Mouse (Mus musculus) forebrain, embryonic 16.5 days (tissue): ENCODE data around the gene Lenep. TPM values are rescaled to one million over a fixed set of nuclear protein-coding genes. Genes with fewer than 3 reads are reported as not detected.
"Not testable (repeated sequence)": the region's sequence is repeated elsewhere in the genome, so short reads cannot be mapped to it uniquely, and the experiment has no call there.

Experiments used
- ATAC-seq: fragments of 200-750 bp; cut with Nextera tagmentation; 2 replicates; pipeline ENCODE4 v1.8.0; 2017; ENCODE audit warnings: mild to moderate bottlenecking, moderate library complexity
- H3K27ac ChIP-seq: fragments of 300-500 bp; sonication (generic); 2 replicates; pipeline ENCODE4 v1.5.1; 2014; ENCODE audit warnings: low read length, control low read depth
- H3K27me3 ChIP-seq: fragments of 300-500 bp; sonication (generic); replicated peaks from 2 replicates; pipeline ENCODE4 v1.6.1; 2014; ENCODE audit warnings: low read length; ENCODE audit not compliant: control insufficient read depth, insufficient read depth
- H3K36me3 ChIP-seq: fragments of 300-500 bp; sonication (generic); 2 replicates; pipeline ENCODE4 v1.6.1; 2014; ENCODE audit not compliant: control insufficient read depth, insufficient read depth
- H3K4me1 ChIP-seq: fragments of 300-500 bp; sonication (generic); replicated peaks from 2 replicates; pipeline ENCODE4 v1.6.1; 2014; ENCODE audit warnings: low read length; ENCODE audit not compliant: control insufficient read depth, insufficient read depth
- H3K4me2 ChIP-seq: fragments of 300-500 bp; sonication (generic); 2 replicates; pipeline ENCODE4 v1.6.1; 2014; ENCODE audit warnings: mild to moderate bottlenecking, low read length, control low read depth
- H3K4me3 ChIP-seq: fragments of 300-500 bp; sonication (generic); replicated peaks from 2 replicates; pipeline ENCODE4 v1.5.1; 2014; ENCODE audit warnings: mild to moderate bottlenecking, low read length, control low read depth
- H3K9ac ChIP-seq: fragments of 300-500 bp; sonication (generic); replicated peaks from 2 replicates; pipeline ENCODE4 v1.6.1; 2014; ENCODE audit warnings: low read depth, low read length, control low read depth
- H3K9me3 ChIP-seq: fragments of 300-500 bp; sonication (generic); 2 replicates; pipeline ENCODE4 v1.6.1; 2016; ENCODE audit warnings: low read length; ENCODE audit not compliant: control insufficient read depth
- WGBS: fragments of 180-500 bp; shearing (Covaris S2); extraction: QIAGEN DNeasy Blood & Tissue Kit; methylation state at CpG from one replicate; pipeline ENCODE4 v1.1.7; 2014; 5-methylcytosine and 5-hydroxymethylcytosine counted together
- polyA plus RNA-seq: library from polyadenylated mRNA; unstranded; fragments of >200 nt; fragmentation: Nextera tagmentation; extraction: Ambion mirVana; gene quantifications from 2 replicates; pipeline ENCODE4 v1.2.1, GENCODE M21; 2015

Gene Lenep
- polyA plus RNA-seq, 1 experiment from 2014 or later: 0.77 TPM

- no peak overlapping the region for H3K9ac ChIP-seq
- no peak overlapping the region for H3K4me2 ChIP-seq
- no peak for ATAC-seq
- H3K4me1 ChIP-seq: peaks cover 24% of the 10 kb centered on the region
- no peak overlapping the region for H3K27ac ChIP-seq
- no peaks in the 10 kb centered on the region for H3K27me3 ChIP-seq
- no peaks in the 10 kb centered on the region for H3K9me3 ChIP-seq
- H3K4me3 ChIP-seq: no peak overlapping the region
- 0 out of 2 replicates have a peak, but pooled peaks cover 11% of the 10 kb centered on the region for H3K36me3 ChIP-seq
- 89% methylated on average over 8 of the region's 8 CpGs for WGBS
Observed at GRCm38 (mm10) chr3:89432606-89433005, 30.0 kb upstream of the Lenep start.

DNA sequence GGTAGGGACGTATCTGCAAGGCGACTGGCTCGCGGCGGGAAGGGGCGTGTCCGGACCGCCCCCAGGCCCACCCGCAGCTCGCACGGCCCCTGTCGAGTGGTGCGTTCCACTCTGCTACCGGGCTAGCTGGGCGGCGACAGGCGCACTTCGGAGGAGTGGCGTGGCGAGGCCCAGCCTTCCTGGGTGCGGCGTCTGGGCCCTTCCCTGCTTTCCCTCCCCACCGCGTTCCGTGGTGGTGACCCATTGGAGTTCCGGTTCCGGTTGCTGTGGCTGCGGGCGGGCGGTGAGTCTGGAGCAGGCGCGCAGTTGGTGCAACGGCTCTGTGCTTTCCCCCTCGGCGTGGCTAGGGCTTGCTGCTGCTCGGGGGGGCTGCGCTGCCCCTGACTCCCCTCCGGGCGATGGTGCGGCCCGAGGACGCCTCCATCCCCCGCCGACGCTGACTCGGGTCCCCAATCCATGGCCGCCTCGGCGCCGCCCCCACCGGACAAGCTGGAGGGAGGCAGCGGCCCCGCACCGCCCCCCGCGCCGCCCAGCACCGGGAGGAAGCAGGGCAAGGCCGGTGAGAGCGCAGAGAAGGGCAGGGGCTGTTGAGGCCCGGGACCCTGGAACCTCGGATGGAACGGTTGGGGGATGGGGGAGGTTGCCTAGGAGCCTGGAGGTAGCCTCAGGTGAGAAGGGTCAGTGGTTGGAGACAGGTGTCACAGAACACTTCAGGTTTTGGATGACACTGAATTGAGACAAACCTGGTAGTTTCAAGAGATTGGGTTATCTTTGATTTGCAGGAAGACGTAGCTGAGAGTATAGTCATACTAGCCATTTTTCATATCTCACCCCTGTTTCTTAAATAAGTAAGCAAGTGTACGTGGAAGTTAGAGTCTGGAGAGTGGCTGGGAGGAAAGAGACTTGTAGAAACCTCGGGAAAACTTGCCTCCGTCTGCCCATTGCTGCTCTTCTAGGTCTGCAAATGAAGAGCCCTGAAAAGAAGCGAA lies 27.9 kb upstream of the Lenep start, which contains the start of gene Pygo2:
Pygo2 (plus strand) TSS at position 44 of the 989 bp plus-strand sequence.
- H3K9ac ChIP-seq: peak within 1 kb of the TSS; percentile 94
- peak within 1 kb of the TSS; percentile 74 for H3K4me3 ChIP-seq
- peak; percentile 99 for ATAC-seq
- H3K36me3 ChIP-seq: 0 out of 2 replicates have a peak, but pooled peaks cover 11% of the 10 kb centered on the region
- peak within 1 kb of the TSS; percentile 66 for H3K4me2 ChIP-seq
- peak within 1 kb of the TSS; percentile 86 for H3K27ac ChIP-seq
- H3K4me1 ChIP-seq: peaks cover 18% of the 10 kb centered on the region
- H3K27me3 ChIP-seq: no peaks in the 10 kb centered on the region
- 2% methylated on average over 68 of the region's 68 CpGs for WGBS
- no peaks in the 10 kb centered on the region for H3K9me3 ChIP-seq

GRCm38 (mm10) chr3:89429021-89429420 lies 26.4 kb upstream of the Lenep start:
- not testable (repeated sequence) for ATAC-seq, H3K4me2 ChIP-seq

DNA sequence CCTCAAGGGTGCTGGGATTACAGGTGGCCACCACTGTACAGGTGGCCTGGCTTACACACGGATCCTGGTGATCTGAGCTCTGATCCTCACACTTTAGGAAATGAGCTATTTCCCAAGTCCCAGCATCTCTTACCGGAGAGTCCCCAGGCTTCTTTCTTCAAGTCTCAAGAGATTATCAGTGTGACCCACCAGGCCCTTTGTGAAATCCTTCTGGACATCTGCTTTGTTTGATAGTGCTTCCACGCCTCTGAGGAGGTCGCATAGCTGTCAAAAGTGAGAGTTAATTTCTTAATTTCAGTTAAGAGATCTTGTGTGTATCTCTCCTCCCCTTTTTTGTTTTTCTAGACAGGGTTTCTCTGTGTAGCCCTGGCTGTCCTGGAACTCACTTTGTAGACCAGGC lies 23.3 kb upstream of the Lenep start:
- no peak for ATAC-seq
- no peak overlapping the region for H3K9ac ChIP-seq
- no peaks in the 10 kb centered on the region for H3K36me3 ChIP-seq
- H3K9me3 ChIP-seq: no peaks in the 10 kb centered on the region
- H3K27ac ChIP-seq: no peak overlapping the region
- no peaks in the 10 kb centered on the region for H3K27me3 ChIP-seq
- no peak overlapping the region for H3K4me3 ChIP-seq
- H3K4me2 ChIP-seq: no peak overlapping the region
- 88% methylated on average over 4 of the region's 4 CpGs for WGBS
- peaks cover 13% of the 10 kb centered on the region for H3K4me1 ChIP-seq

More at GRCm38 (mm10) chr3:89429021-89429420, 26.4 kb upstream of the Lenep start:
- H3K27ac ChIP-seq, H3K27me3 ChIP-seq, H3K36me3 ChIP-seq, H3K9ac ChIP-seq, H3K9me3 ChIP-seq, H3K4me3 ChIP-seq: not testable (repeated sequence)
- peaks cover 15% of the 10 kb centered on the region for H3K4me1 ChIP-seq
- 95% methylated on average over 6 of the region's 7 CpGs for WGBS

- ATAC-seq: no peak
- H3K9ac ChIP-seq: no peak overlapping the region
- H3K36me3 ChIP-seq: no peaks in the 10 kb centered on the region
- H3K27ac ChIP-seq: no peak overlapping the region
- H3K4me1 ChIP-seq: peaks cover 12% of the 10 kb centered on the region
- H3K9me3 ChIP-seq: no peaks in the 10 kb centered on the region
- H3K4me2 ChIP-seq: no peak overlapping the region
- 86% methylated on average over 5 of the region's 5 CpGs for WGBS
- no peaks in the 10 kb centered on the region for H3K27me3 ChIP-seq
- H3K4me3 ChIP-seq: no peak overlapping the region
Observed at GRCm38 (mm10) chr3:89425141-89425525, 22.5 kb upstream of the Lenep start.

GRCm38 (mm10) chr3:89424416-89425140 lies 22.0 kb upstream of the Lenep start:
- WGBS: 93% methylated on average over 5 of the region's 5 CpGs
- H3K4me2 ChIP-seq: no peak overlapping the region
- no peaks in the 10 kb centered on the region for H3K27me3 ChIP-seq
- H3K27ac ChIP-seq: no peak overlapping the region
- ATAC-seq: no peak
- peaks cover 14% of the 10 kb centered on the region for H3K4me1 ChIP-seq
- no peak overlapping the region for H3K9ac ChIP-seq
- H3K36me3 ChIP-seq: no peaks in the 10 kb centered on the region
- no peak overlapping the region for H3K4me3 ChIP-seq
- no peaks in the 10 kb centered on the region for H3K9me3 ChIP-seq

- H3K4me3 ChIP-seq: no peak overlapping the region
- 75% methylated on average over 6 of the region's 6 CpGs for WGBS
- peaks cover 20% of the 10 kb centered on the region for H3K4me1 ChIP-seq
- no peak overlapping the region for H3K9ac ChIP-seq
- no peaks in the 10 kb centered on the region for H3K9me3 ChIP-seq
- H3K27me3 ChIP-seq: no peaks in the 10 kb centered on the region
- no peaks in the 10 kb centered on the region for H3K36me3 ChIP-seq
- no peak overlapping the region for H3K27ac ChIP-seq
- no peak for ATAC-seq
- H3K4me2 ChIP-seq: no peak overlapping the region
Observed at GRCm38 (mm10) chr3:89422556-89423205, 20.1 kb upstream of the Lenep start.

DNA sequence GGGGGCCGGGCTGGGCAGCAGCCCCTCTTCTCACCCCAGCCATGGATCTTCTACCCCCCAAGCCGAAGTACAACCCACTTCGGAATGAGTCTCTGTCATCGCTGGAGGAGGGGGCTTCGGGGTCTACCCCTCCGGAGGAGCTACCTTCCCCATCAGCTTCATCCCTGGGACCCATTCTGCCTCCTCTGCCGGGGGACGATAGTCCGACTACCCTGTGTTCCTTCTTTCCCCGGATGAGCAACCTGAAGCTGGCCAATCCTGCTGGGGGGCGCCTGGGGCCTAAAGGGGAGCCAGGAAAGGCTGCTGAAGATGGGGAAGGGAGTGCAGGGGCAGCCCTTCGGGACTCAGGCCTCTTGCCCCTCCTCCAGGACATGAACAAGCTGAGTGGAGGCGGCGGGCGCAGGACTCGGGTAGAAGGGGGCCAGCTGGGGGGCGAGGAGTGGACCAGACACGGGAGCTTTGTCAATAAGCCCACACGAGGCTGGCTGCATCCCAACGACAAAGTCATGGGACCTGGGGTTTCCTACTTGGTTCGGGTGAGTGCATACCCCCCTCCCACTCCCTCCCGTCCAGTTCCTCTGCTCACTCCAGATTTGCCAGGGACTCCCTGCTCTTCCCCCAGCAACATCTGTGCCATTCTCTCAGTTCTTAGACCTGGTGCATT lies 19.3 kb upstream of the Lenep start:
- Histone ChIP-seq H3K36me3 (no peaks in the 10 kb centered on the region), H3K27ac (no peak overlapping the region), H3K9ac (peak overlapping the region; percentile 35), H3K9me3 (no peaks in the 10 kb centered on the region), H3K4me2 (peak overlapping the region; percentile 47), H3K4me1 (peaks cover 27% of the 10 kb centered on the region), H3K4me3 (peak overlapping the region; percentile 27), H3K27me3 (no peaks in the 10 kb centered on the region)
- 9% methylated on average over 22 of the region's 22 CpGs for WGBS
- ATAC-seq: no peak
